Mouse (Mus musculus) erythroid progenitor cell, adult 5-6 weeks (primary cell): ENCODE measurements around the gene Tns4. TPM values are rescaled to one million over a fixed set of nuclear protein-coding genes. Genes with fewer than 3 reads are reported as not detected.

ENCODE experiments used
- ATAC-seq: replicated peaks from 2 replicates; pipeline ENCODE4 v1.8.0; 2016; ENCODE audit warnings: moderate number of reproducible peaks, mild to moderate bottlenecking, moderate TSS enrichment, inconsistent platforms; ENCODE audit not compliant: poor library complexity, low FRiP score, severe bottlenecking
- total RNA-seq, 2 experiments: library from RNA; stranded (forward) in 1 of 2; stranded (reverse) in 1 of 2; fragments of 150-400 nt in 1 of 2; fragments of 186-747, 209-891 nt in 1 of 2; gene quantifications; 2 replicates each; pipeline versions ENCODE4 v1.2.3 to v1.2.4; 2015 to 2017; ENCODE audit warnings: low replicate concordance in 2 of 2

Gene Tns4
- total RNA-seq, 2 experiments from 2014 or later, result 2.6 TPM; not detected in 1

GRCm38 (mm10) chr11:99120524-99121217 lies 31.6 kb upstream of the Tns4 start:
- no peak for ATAC-seq

DNA sequence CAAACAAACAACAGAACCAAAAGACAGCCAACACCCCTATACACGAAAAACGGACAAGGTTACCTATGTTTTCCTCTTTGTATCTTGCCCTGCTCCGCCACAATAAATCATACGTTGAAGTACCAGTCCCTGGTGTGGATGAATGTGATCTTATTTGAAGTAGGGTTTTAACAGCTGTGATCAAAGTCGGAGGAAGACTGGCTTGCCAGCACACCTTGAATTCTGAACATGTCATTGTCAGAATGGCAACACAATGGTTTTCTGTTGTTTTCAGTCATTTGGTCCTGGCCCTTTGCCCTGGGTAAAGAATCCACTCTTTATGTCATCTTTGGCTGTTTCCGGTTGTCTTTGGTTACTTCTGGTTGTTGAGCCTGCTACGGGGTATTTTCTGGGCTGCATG lies 29.9 kb upstream of the Tns4 start:
- no peak for ATAC-seq

DNA sequence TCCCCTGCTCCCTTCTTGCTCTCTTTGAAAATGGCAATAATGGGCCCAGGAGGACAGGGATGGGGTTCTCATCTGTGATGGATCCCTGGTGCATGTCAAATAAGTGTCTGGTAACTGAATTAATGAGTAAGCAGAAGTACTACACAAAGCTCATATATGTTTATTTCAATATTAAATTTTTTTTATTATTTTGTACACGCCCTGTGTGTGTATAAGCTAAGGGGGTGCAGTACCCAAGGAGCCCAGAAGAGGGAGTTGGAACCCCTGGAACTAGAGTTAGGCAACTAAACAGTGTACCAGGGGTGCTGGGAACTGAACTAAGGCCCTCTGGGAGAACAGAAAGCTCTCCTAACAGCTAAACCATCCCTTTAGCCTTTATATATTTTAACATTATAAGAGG lies 29.3 kb upstream of the Tns4 start:
- no peak for ATAC-seq

DNA sequence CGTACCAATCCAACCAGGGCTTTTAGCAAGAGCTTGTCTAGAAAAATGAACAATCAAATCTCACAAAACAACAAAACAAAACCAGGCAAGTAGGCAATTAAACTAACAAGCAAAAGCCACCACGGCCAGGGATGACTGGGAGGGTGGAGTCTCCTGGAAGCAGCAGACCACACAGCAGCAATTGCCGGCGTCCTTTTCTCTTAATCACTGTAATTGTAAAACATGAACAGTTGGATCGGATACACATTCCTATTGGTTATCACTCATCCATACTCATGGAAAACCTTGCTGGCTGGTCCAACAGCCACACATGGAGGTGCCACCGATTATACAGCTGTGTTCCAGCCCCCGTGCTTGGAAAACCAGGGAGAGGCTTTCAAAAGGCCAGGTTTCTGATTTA lies 28.8 kb upstream of the Tns4 start:
- no peak for ATAC-seq

GRCm38 (mm10) chr11:99115940-99116339 lies 26.8 kb upstream of the Tns4 start:
- no peak for ATAC-seq

DNA sequence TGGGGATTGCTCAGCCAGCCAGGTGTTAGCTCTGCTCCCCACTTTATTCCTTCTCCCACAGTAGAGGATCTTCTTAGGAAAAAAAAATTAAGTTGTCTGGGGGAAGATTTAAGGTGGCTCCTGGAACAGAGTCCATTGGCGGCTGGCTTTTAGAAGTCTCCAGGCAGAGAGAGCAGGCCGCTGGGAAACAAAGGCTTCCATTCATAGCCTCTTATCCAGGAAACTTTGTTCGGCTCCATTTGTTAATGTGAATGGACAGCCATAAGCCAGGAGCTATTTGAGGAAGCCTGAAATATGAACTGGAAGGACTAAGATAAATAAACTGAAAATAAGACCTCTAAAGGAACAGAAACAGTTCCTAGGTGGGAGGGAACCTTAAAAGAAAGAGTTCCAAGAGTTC lies 24.0 kb upstream of the Tns4 start:
- ATAC-seq, result no peak

- ATAC-seq, result no peak
Observed at GRCm38 (mm10) chr11:99112700-99113099, 23.6 kb upstream of the Tns4 start.

- ATAC-seq, result no peak
Observed at GRCm38 (mm10) chr11:99111631-99112030, 22.5 kb upstream of the Tns4 start.

DNA sequence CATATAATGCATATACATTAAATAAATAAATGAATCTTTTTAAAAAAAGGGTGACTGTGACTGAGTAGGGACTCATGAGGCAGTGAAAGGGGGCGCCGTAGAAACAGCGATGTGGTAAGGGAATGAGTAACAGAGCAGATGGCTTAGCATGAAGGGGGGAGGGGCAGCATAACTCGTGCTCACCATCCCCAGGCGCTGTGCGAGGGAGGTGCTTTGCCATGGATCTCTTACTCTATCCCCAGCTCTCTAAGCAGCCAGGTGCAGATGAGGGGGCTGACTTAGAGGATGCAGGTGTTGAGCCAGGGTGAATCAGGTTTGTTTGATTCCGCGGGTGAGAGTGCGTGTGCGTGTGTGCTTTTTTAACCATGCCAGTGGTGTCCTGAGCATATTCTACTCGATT lies 22.0 kb upstream of the Tns4 start:
- ATAC-seq, result no peak

GRCm38 (mm10) chr11:99110370-99111110 lies 21.4 kb upstream of the Tns4 start:
- ATAC-seq, result peak; percentile 58; the same call in 1 of the 2 replicates

- ATAC-seq, result no peak
Observed at GRCm38 (mm10) chr11:99108296-99108695, 19.2 kb upstream of the Tns4 start.

DNA sequence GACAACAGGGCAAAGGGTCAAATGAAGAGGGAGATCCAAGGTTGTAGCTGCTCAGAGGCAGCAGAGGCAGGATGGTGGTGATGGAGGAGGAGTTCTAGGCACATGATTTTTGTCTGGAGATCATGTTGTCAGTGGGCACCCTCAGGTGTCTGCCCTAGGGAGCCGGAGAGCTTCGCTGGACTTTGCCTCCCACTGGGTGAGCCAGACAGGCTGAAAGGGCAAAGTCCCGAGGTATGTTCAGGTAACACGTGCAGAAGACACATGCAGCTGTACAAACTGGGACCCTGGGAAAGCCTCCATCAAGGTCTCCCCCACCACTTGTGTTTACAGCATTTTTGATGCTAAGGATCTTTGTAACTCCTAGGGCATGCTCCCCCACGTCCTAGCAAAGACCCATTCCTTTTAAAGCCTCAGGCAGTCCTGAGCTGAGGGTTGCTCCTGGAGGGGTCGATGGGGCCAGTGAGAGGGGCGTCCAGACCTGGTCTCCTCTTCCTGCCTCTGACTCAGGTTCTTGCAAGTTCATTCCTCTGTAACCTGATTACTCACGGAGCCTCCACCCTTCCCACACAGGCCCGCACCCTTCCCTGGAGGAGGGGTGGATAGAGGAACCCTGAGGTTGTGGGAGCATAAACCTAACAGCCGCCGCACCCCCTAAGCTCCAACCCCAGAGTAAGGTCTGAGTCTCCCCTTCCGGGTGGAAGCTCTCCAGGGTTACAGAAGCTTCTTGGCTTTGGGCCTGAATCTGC lies 17.0 kb upstream of the Tns4 start:
- no peak for ATAC-seq

- no peak for ATAC-seq
Observed at GRCm38 (mm10) chr11:99104609-99105410, 15.7 kb upstream of the Tns4 start.

DNA sequence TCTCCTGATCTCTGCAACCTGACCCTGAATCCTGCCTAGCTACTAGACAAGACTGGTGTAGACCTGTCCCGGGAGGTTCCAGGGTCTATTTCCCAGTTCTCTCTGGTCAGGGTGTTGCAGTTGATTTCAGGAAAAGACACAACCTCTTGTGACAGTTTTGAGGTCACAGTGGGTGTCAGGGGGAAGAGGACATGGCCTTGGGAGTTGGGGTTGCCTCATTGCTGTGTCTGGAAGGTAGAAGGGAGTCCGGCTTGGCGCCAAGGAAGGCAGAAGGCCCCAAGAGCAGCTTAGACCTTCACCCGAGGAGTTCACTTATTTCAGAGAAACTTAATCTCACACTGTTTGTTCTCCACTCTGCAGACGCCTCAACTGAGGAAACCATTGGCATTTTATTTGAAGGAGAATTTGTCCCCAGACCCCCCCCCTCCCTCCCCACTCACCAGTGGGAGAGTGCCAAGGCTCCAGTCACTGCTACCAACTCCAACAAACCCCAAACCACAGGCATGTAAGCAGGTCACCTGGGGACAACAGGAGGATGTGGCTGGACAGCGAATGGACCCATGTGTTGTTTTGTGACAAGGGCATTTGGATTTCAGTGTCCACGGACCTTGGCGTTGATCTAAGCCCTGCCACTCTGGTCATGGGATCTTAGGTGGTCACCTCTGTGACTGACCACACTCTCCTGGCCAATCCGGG lies 13.6 kb upstream of the Tns4 start:
- no peak for ATAC-seq

- ATAC-seq, result no peak
Observed at GRCm38 (mm10) chr11:99101693-99102092, 12.6 kb upstream of the Tns4 start.

DNA sequence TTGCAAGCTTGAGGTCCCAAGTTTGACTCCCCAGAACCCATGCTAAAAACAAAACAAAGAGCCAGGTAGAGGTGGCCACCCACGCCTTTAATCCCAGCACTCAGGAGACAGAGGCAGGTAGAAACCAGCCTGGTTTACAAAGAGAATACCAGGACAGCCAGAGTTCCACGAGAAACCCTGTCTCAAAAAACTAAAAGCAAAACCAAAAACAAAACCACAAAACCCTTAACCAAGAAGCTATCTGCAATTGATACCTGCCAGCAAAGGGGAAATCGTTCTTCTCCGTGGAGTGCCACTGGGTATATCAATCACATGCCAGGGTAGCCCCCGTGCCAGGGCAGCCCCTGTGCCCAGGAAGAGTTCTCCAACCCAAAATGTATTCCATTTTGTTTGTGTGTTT lies 11.1 kb upstream of the Tns4 start:
- ATAC-seq, result no peak

- no peak for ATAC-seq
Observed at GRCm38 (mm10) chr11:99099516-99099915, 10.4 kb upstream of the Tns4 start.

- ATAC-seq, result no peak
Observed at GRCm38 (mm10) chr11:99098924-99099323, 9.8 kb upstream of the Tns4 start.

- ATAC-seq, result no peak
Observed at GRCm38 (mm10) chr11:99096996-99097774, 8.1 kb upstream of the Tns4 start.
